Mouse (Mus musculus) intestine, embryonic 16.5 days (tissue): ENCODE results near the gene Mapk1. TPM values are rescaled to one million over a fixed set of nuclear protein-coding genes. Genes with fewer than 3 reads are reported as not detected.

ENCODE experiments used
- ATAC-seq: fragments of 200-750 bp; cut with Nextera tagmentation; 2 replicates; pipeline ENCODE4 v1.8.0; 2017; ENCODE audit warnings: moderate TSS enrichment, moderate library complexity
- H3K27ac ChIP-seq: fragments of 300-500 bp; sonication (generic); 2 replicates; pipeline ENCODE4 v1.5.1; 2014; ENCODE audit warnings: mild to moderate bottlenecking, low read length
- H3K27me3 ChIP-seq: fragments of 300-500 bp; sonication (generic); replicated peaks from 2 replicates; pipeline ENCODE4 v1.6.1; 2014; ENCODE audit warnings: low read length, control low read depth, mixed read lengths; ENCODE audit not compliant: control insufficient read depth, insufficient read depth
- H3K36me3 ChIP-seq: fragments of 300-500 bp; sonication (generic); 2 replicates; pipeline ENCODE4 v1.6.1; 2014; ENCODE audit warnings: low read length, control low read depth; ENCODE audit not compliant: control insufficient read depth, insufficient read depth
- H3K4me1 ChIP-seq: fragments of 300-500 bp; sonication (generic); 2 replicates; pipeline ENCODE4 v1.6.1; 2014; ENCODE audit warnings: low read length, control low read depth, mixed read lengths; ENCODE audit not compliant: control insufficient read depth, insufficient read depth
- H3K4me2 ChIP-seq: fragments of 300-500 bp; sonication (generic); 2 replicates; pipeline ENCODE4 v1.6.1; 2014; ENCODE audit warnings: low read depth, low read length, control low read depth
- H3K4me3 ChIP-seq: fragments of 300-500 bp; sonication (generic); 2 replicates; pipeline ENCODE4 v1.5.1; 2014; ENCODE audit warnings: mild to moderate bottlenecking, low read length
- H3K9ac ChIP-seq: fragments of 300-500 bp; sonication (generic); 2 replicates; pipeline ENCODE4 v1.6.1; 2014; ENCODE audit warnings: low read depth, low read length
- H3K9me3 ChIP-seq: fragments of 300-500 bp; sonication (generic); 2 replicates; pipeline ENCODE4 v1.6.1; 2016; ENCODE audit warnings: low read length, control low read depth; ENCODE audit not compliant: control insufficient read depth
- WGBS: fragments of 180-500 bp; shearing (Covaris S2); extraction: QIAGEN DNeasy Blood & Tissue Kit; methylation state at CpG from one replicate; pipeline ENCODE4 v1.1.7; 2014; 5-methylcytosine and 5-hydroxymethylcytosine counted together
- polyA plus RNA-seq: library from polyadenylated mRNA; unstranded; fragments of >200 nt; fragmentation: Nextera tagmentation; extraction: Ambion mirVana; gene quantifications from 2 replicates; pipeline ENCODE4 v1.2.1, GENCODE M21; 2015

The Mapk1 gene
- polyA plus RNA-seq, 1 experiment from 2014 or later = 130 TPM

DNA sequence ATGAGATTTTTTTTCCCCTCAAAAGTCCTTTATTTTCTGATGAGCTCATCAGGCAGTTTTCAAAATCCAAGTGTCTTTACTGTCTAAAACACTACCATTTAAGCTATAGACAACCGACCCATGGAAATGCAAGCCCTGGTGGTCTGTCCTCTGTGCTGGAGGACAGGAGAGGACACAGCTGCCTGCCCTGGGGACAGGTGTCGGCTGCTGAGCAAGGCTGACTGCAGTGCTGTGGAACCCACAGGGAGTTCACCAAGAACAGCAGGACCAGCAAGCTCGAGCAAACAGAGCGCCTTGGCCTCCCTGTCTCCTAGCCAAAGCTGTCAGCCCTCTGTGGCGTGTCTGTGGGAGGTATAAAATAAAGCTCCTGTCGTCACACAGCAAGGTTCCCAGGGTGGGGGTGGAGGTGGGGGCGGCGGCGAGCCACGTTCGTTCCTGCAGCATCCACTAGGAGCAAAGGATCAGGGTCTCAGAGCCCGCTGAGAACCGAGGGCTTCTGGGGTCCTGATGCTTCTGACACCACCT is 103.5 kb downstream of the Mapk1 start:
- Histone ChIP-seq H3K9me3 (no peaks in the 10 kb centered on the region), H3K4me2 (no peak overlapping the region), H3K27ac (no peak overlapping the region), H3K27me3 (no peaks in the 10 kb centered on the region), H3K4me1 (0 out of 2 replicates have a peak, but pooled peaks cover 2% of the 10 kb centered on the region), H3K4me3 (no peak overlapping the region), H3K36me3 (peaks cover 31% of the 10 kb centered on the region), H3K9ac (no peak overlapping the region)
- no peak for ATAC-seq
- 75% methylated on average over 13 of the region's 13 CpGs for WGBS

DNA sequence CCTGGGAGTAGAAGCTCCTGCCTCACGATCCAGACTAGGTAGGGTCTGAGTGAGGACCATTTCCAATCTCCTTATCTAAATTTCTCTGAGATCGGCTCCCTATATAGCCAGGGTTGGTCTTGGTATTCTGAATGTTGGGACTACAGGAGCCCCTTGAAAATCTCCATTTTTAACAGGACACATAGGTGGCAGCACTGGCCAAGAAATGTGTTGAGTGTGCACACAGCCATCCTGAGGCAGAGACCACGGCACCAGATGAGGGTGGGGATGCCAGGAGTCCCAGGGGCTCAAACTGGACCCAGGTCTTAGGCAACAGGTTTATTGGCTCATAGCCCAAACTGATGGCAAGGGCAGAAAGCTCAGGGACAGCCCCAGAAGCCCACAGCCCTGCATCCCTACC is 105.2 kb downstream of the Mapk1 start:
- no peak overlapping the region for H3K27ac ChIP-seq
- no peaks in the 10 kb centered on the region for H3K9me3 ChIP-seq
- no peak overlapping the region for H3K9ac ChIP-seq
- no peaks in the 10 kb centered on the region for H3K27me3 ChIP-seq
- no peak overlapping the region for H3K4me3 ChIP-seq
- H3K4me1 ChIP-seq = no peaks in the 10 kb centered on the region
- H3K4me2 ChIP-seq = no peak overlapping the region
- peaks cover 34% of the 10 kb centered on the region for H3K36me3 ChIP-seq
- no peak for ATAC-seq
- 66% methylated on average over 3 of the region's 3 CpGs for WGBS

DNA sequence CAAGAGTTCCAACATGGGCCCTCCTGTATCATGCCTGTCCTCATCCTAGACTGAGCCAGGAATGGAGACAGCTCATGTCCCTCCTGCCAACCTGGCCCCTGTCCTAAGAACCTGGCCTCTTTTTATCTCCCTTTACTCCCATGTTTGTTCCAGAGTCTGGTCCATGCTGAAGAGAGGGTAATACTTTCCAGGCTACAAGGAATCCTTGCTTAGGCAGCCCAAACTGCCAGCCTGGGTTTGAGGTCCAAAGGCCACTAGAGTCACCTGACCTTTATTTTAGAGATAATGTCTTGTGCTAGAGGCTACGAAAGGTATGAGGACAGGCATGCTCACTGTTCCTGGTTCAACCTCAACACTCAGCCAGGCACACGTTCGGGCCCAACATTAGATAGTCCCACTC is 113.8 kb downstream of the Mapk1 start:
- H3K36me3 ChIP-seq = peaks cover 26% of the 10 kb centered on the region
- WGBS = 80% methylated on average over 3 of the region's 3 CpGs
- peak overlapping the region; percentile 48 for H3K27ac ChIP-seq
- H3K9me3 ChIP-seq = no peaks in the 10 kb centered on the region
- peak; percentile 78 for ATAC-seq
- no peak overlapping the region for H3K4me2 ChIP-seq
- H3K4me1 ChIP-seq = peaks cover 2% of the 10 kb centered on the region; the same call in 1 of the 2 replicates
- H3K27me3 ChIP-seq = no peaks in the 10 kb centered on the region
- H3K9ac ChIP-seq = no peak overlapping the region
- no peak overlapping the region for H3K4me3 ChIP-seq

Other genes with a start within 250 kb of the Mapk1 start
- gene Spag6l, start 153.9 kb upstream of the Mapk1 start, polyA plus RNA-seq = 0.34 and 0.60 TPM in 2 replicates
- 0.27 and 0.49 TPM in 2 replicates for gene Igll1, start 119.4 kb upstream of the Mapk1 start, polyA plus RNA-seq
- gene Top3b, start 112.6 kb upstream of the Mapk1 start, polyA plus RNA-seq = 49.2 and 49.8 TPM in 2 replicates
- 1.5 and 1.6 TPM in 2 replicates for gene Vpreb1, start 112.5 kb upstream of the Mapk1 start, polyA plus RNA-seq
- 15.6 and 16.0 TPM in 2 replicates for gene Ppm1f, start 86.9 kb upstream of the Mapk1 start, polyA plus RNA-seq
- gene Ypel1, start 86.3 kb downstream of the Mapk1 start, polyA plus RNA-seq = 9.1 and 9.9 TPM in 2 replicates
- 130 and 132 TPM in 2 replicates for gene Ppil2, start 127.9 kb downstream of the Mapk1 start, polyA plus RNA-seq
- 33.8 and 41.6 TPM in 2 replicates for gene 2610318N02Rik, start 141.8 kb downstream of the Mapk1 start, polyA plus RNA-seq
- 173 and 203 TPM in 2 replicates for gene Sdf2l1, start 149.0 kb downstream of the Mapk1 start, polyA plus RNA-seq
- gene Ydjc, start 161.2 kb downstream of the Mapk1 start, polyA plus RNA-seq = 41.0 and 41.5 TPM in 2 replicates
- 3.0 and 3.1 TPM in 2 replicates for gene Ccdc116, start 163.8 kb downstream of the Mapk1 start, polyA plus RNA-seq
- 358 and 374 TPM in 2 replicates for gene Ube2l3, start 219.3 kb downstream of the Mapk1 start, polyA plus RNA-seq
- gene Rimbp3, start 225.2 kb downstream of the Mapk1 start, polyA plus RNA-seq = 0.48 and 0.49 TPM in 2 replicates